Mouse (Mus musculus): ENCODE measurements at regions not wholly inside any gene's neighbourhood (a gene's known extent, or its start where the extent isn't known, plus 50 kb on each side); places are given as distances from the start of the nearest gene placed in this dataset.

DNA sequence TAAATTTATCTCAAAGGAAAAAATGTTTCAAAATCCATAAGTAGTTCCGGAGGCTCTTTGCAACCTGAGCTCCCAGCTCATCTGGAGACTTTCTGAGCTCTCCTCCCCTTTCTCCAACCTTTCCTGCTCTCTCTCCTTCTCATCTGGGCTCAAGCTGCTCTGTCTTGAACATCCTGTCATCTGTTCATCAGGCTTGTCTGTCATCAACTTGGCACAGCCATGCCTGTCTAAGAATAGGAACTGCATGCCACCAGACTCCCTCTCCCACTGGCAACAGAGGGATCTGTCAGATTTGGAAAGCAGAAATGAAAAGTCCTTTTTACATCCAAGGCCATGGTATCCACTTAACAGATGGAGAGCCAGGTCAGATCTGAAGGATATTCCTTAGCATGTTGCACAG lies 115.3 kb upstream of the Cachd1 start:
- no peak for TF ChIP-seq POLR2A (IDR thresholded peaks at IDR 0.05; ENCODE audit: borderline replicate concordance, extremely low read depth, insufficient read depth, insufficient read length, poor library complexity, severe bottlenecking)
- no peak for TF ChIP-seq CTCF (IDR thresholded peaks at IDR 0.05; ENCODE audit: borderline replicate concordance, extremely low read depth, insufficient read depth, insufficient read length)
